Mouse (Mus musculus) ES-E14 (cell line): ENCODE measurements around the gene Orm1.

Experiments
- CHD2 ChIP-seq: IDR thresholded peaks from 2 replicates; pipeline ENCODE4 v1.6.1; 2014; ENCODE audit warnings: mild to moderate bottlenecking, low read depth, low read length, inconsistent platforms
- HCFC1 ChIP-seq: IDR thresholded peaks from 2 replicates; pipeline ENCODE4 v1.6.1; 2012; ENCODE audit warnings: low read length, inconsistent platforms, borderline replicate concordance; ENCODE audit not compliant: insufficient read depth
- ZC3H11A ChIP-seq: IDR thresholded peaks from 2 replicates; pipeline ENCODE4 v1.6.1; 2012; ENCODE audit warnings: low read depth, mild to moderate bottlenecking, inconsistent platforms, low read length, borderline replicate concordance
- ZNF384 ChIP-seq: IDR thresholded peaks from 2 replicates; pipeline ENCODE4 v1.6.1; 2012; ENCODE audit warnings: low read depth, low read length, inconsistent platforms

DNA sequence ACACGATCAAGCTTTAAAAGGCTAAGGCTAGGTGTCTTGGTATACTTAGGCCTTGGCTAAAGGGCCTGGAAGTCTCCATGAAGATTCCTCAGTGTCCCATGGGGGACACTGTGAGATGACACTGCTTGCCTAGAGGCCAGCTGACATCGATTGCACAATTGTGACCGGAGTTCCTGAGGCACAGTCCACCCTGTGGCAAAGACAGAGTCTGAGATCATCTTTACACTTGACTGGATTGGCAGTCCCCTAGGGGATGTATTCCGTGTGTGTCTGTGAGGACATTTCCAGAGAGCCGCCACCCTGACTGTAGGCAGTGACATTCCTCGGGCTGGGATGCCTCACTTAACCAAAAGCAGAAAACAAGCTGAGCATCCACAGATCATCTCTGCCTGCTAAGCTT, 15.5 kb downstream of the Orm1 start:
- no peak for TF ChIP-seq ZC3H11A
- TF ChIP-seq ZNF384, result no peak
- TF ChIP-seq CHD2, result no peak
- TF ChIP-seq HCFC1, result no peak
